Mouse (Mus musculus): ENCODE results near the gene Gnl2. TPM values are rescaled to one million over a fixed set of nuclear protein-coding genes. Genes with fewer than 3 reads are reported as not detected.

The Gnl2 gene
- polyA plus RNA-seq, 1 experiment = 10.3 TPM

- Histone ChIP-seq H3K36me3 (ENCODE audit: control insufficient read depth, insufficient read depth, low read length) (no peaks in the 10 kb centered on the region; the same call in 1 of the 2 replicates), H3K27me3 (ENCODE audit: control insufficient read depth, insufficient read depth, low read length) (no peaks in the 10 kb centered on the region), H3K27ac (ENCODE audit: insufficient read depth, low read length) (no peak overlapping the region), H3K4me1 (ENCODE audit: control insufficient read depth, insufficient read depth, insufficient read length) (peaks cover 7% of the 10 kb centered on the region; the same call in 1 of the 2 replicates), H3K4me3 (ENCODE audit: extremely low read depth, insufficient read depth, insufficient read length) (no peak overlapping the region)
- DNase-seq (ENCODE audit: low read depth in 1 of 2, low spot score in 2 of 2) = no peak
- WGBS = 53% methylated on average over 8 of the region's 8 CpGs
- TF ChIP-seq POLR2A (IDR thresholded peaks at IDR 0.05; ENCODE audit: low read depth, low read length) (no peak), CTCF (IDR thresholded peaks at IDR 0.05; ENCODE audit: extremely low read depth, insufficient read depth, insufficient read length, insufficient replicate concordance) (no peak)
Measured at GRCm38 (mm10) chr4:125063829-125064228, 47.4 kb downstream of the Gnl2 start.

DNA sequence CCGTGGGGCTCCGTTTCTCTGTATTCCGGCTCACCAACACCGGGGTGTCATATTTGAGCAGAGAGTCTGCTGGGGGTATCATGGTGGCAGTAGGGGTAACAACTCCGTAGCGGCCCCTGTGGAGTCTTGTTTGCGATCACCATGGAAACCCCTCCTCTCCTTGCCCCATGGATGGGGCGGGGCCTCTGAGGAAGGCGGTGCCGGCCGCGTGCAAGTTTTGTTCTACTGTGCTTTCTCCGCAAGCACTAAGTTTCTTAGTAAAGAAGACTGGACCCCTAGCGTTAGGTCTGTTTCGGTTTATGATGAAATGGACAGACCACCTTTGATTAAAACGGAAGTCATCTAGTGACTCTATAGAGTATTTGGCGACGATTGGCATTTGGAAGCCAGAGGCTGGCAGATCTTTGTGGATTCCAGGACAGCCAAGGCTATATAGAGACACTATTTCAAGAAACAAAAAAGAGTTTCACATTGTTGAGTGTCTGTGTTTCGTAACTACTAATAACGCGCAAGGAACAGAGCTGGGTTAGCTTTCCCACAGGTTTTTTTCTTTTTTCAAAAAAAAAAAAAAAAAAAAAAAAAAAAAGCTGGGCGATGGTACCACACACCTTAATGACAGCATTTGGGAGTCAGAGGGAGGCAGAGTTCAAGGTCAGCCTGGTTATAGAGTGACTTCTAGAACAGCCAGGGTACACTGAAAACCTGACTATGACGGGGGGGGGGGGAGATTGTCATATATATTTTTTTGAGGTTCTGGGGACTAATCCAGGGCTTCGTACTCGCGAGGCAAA is 49.3 kb downstream of the Gnl2 start, which contains the start of gene Dnali1:
TSS of gene Dnali1 (minus strand) at position 187 of the 791 bp plus-strand sequence.
- 4% methylated on average over 26 of the region's 26 CpGs for WGBS
- Histone ChIP-seq H3K4me1 (ENCODE audit: control insufficient read depth, insufficient read depth, insufficient read length) (peaks cover 7% of the 10 kb centered on the region; the same call in 1 of the 2 replicates), H3K27ac (ENCODE audit: insufficient read depth, low read length) (0 out of 2 replicates have a peak within 1 kb of the TSS, but pooled peaks have one; percentile 54), H3K4me3 (ENCODE audit: extremely low read depth, insufficient read depth, insufficient read length) (peak within 1 kb of the TSS; percentile 86), H3K27me3 (ENCODE audit: control insufficient read depth, insufficient read depth, low read length) (no peaks in the 10 kb centered on the region), H3K36me3 (ENCODE audit: control insufficient read depth, insufficient read depth, low read length) (peaks cover 10% of the 10 kb centered on the region)
- DNase-seq (ENCODE audit: low read depth in 1 of 2, low spot score in 2 of 2) = peak; percentile 35 to 45
- no peak for TF ChIP-seq POLR2A (IDR thresholded peaks at IDR 0.05; ENCODE audit: low read depth, low read length)
- no peak for TF ChIP-seq CTCF (IDR thresholded peaks at IDR 0.05; ENCODE audit: extremely low read depth, insufficient read depth, insufficient read length, insufficient replicate concordance)

DNA sequence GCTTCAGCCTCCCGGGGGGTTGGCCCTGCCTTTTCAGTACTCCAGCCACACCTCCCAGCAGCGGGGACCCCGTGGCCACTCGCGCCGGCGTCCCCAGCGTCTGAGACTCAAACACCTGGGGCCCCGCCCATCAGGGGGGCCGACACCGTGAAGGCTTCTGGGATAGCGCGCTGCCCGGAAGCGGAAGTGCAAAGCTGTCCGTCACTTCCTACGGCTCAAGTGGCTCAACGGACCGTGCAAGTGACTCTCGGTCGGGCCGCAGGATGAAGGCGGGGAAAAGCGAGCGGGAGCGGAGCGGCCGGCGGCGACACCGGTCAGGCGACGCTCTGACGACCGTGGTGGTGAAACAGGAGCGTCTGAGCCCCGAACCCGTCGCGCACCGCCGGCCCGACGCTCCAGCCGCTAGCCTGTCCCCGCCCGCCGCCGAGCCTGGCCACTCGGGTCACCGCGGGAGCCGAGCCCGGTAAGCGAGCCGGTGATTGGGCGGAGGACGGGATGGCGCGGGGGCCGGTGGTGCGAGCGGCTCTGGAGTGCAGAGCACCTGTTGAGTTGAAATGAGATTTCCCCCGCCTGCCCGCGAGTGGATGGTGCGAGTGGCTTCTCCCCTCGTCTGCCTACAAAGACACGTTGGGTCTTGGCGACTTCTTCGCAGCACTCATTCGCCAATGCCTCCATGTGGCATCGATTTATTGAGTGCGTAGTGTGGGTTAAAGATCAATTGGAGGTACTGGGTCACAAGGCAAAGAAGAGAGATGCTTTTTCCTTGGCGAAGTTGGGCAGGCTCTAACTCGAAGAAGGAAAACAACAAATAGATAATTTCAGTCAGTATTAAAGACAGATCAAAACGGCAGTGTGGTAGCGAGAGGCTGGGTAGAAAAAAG is 50.3 kb downstream of the Gnl2 start, which contains the start of gene Snip1:
TSS of gene Snip1 (plus strand) at position 183 of the 881 bp plus-strand sequence.
- H3K4me1 ChIP-seq (ENCODE audit: control insufficient read depth, insufficient read depth, insufficient read length) = peaks cover 7% of the 10 kb centered on the region; the same call in 1 of the 2 replicates
- peak within 1 kb of the TSS; percentile 54 for H3K27ac ChIP-seq (ENCODE audit: insufficient read depth, low read length)
- TF ChIP-seq CTCF (IDR thresholded peaks at IDR 0.05; ENCODE audit: extremely low read depth, insufficient read depth, insufficient read length, insufficient replicate concordance) (no peak), POLR2A (IDR thresholded peaks at IDR 0.05; ENCODE audit: low read depth, low read length) (no peak; the same call in none of the 2 replicates)
- H3K27me3 ChIP-seq (ENCODE audit: control insufficient read depth, insufficient read depth, low read length) = no peaks in the 10 kb centered on the region
- H3K4me3 ChIP-seq (ENCODE audit: extremely low read depth, insufficient read depth, insufficient read length) = peak within 1 kb of the TSS; percentile 86
- peaks cover 19% of the 10 kb centered on the region for H3K36me3 ChIP-seq (ENCODE audit: control insufficient read depth, insufficient read depth, low read length)
- WGBS = under 1% methylated on average over 75 of the region's 78 CpGs
- DNase-seq (ENCODE audit: low read depth in 1 of 2, low spot score in 2 of 2) = peak; percentile 84 to 94

- Histone ChIP-seq H3K4me1 (ENCODE audit: control insufficient read depth, insufficient read depth, insufficient read length) (no peaks in the 10 kb centered on the region), H3K27me3 (ENCODE audit: control insufficient read depth, insufficient read depth, low read length) (no peaks in the 10 kb centered on the region), H3K36me3 (ENCODE audit: control insufficient read depth, insufficient read depth, low read length) (peaks cover 24% of the 10 kb centered on the region), H3K4me3 (ENCODE audit: extremely low read depth, insufficient read depth, insufficient read length) (no peak overlapping the region), H3K27ac (ENCODE audit: insufficient read depth, low read length) (no peak overlapping the region)
- no peak for TF ChIP-seq POLR2A (IDR thresholded peaks at IDR 0.05; ENCODE audit: low read depth, low read length)
- no peak for TF ChIP-seq CTCF (IDR thresholded peaks at IDR 0.05; ENCODE audit: extremely low read depth, insufficient read depth, insufficient read length, insufficient replicate concordance)
- no peak for DNase-seq (ENCODE audit: low read depth in 1 of 2, low spot score in 2 of 2)
- 92% methylated on average over 2 of the region's 2 CpGs for WGBS
Measured at GRCm38 (mm10) chr4:125077700-125078099, 61.3 kb downstream of the Gnl2 start.

- Histone ChIP-seq H3K27me3 (ENCODE audit: control insufficient read depth, insufficient read depth, low read length) (no peaks in the 10 kb centered on the region), H3K27ac (ENCODE audit: insufficient read depth, low read length) (no peak overlapping the region), H3K36me3 (ENCODE audit: control insufficient read depth, insufficient read depth, low read length) (peaks cover 15% of the 10 kb centered on the region), H3K4me3 (ENCODE audit: extremely low read depth, insufficient read depth, insufficient read length) (no peak overlapping the region), H3K4me1 (ENCODE audit: control insufficient read depth, insufficient read depth, insufficient read length) (no peaks in the 10 kb centered on the region)
- TF ChIP-seq POLR2A (IDR thresholded peaks at IDR 0.05; ENCODE audit: low read depth, low read length) (no peak), CTCF (IDR thresholded peaks at IDR 0.05; ENCODE audit: extremely low read depth, insufficient read depth, insufficient read length, insufficient replicate concordance) (no peak)
- DNase-seq (ENCODE audit: low read depth in 1 of 2, low spot score in 2 of 2) = no peak
- WGBS = 98% methylated on average over 2 of the region's 2 CpGs
Measured at GRCm38 (mm10) chr4:125078698-125079097, 62.3 kb downstream of the Gnl2 start.
